Mouse (Mus musculus) frontal cortex, adult (tissue): Measurements from ENCODE around the gene Fbxl18.

Experiments
- ATAC-seq: cut with Nextera tagmentation; 2 replicates; pipeline ENCODE4 v1.9.2; 2017; ENCODE audit warnings: mild to moderate bottlenecking, moderate library complexity, mixed read lengths; ENCODE audit not compliant: low TSS enrichment

Fbxl18 gene

GRCm38 (mm10) chr5:142894918-142895613 is at the start of gene Fbxl18:
Gene Fbxl18 (minus strand): TSS chr5:142895421.
- ATAC-seq, result peak; percentile 82

GRCm38 (mm10) chr5:142940393-142940792 is 45.2 kb upstream of the Fbxl18 start:
- ATAC-seq, result no peak

- ATAC-seq, result peak; percentile 56; the same call in 1 of the 2 replicates
These were observed 42.9 kb upstream of the Fbxl18 start for GRCm38 (mm10) chr5:142937956-142938727.

GRCm38 (mm10) chr5:142936336-142936719 is 41.1 kb upstream of the Fbxl18 start:
- peak; percentile 45; the same call in 1 of the 2 replicates for ATAC-seq

GRCm38 (mm10) chr5:142935642-142936335 is 40.6 kb upstream of the Fbxl18 start:
- ATAC-seq, result peak; percentile 83

GRCm38 (mm10) chr5:142932731-142933130 is 37.5 kb upstream of the Fbxl18 start:
- ATAC-seq, result no peak

- peak; percentile 64 for ATAC-seq
These were observed 37.0 kb upstream of the Fbxl18 start for GRCm38 (mm10) chr5:142932084-142932685.

- ATAC-seq, result no peak
These were observed 36.1 kb upstream of the Fbxl18 start for GRCm38 (mm10) chr5:142931241-142931745.

GRCm38 (mm10) chr5:142929400-142929752 is 34.2 kb upstream of the Fbxl18 start:
- peak; percentile 10; the same call in 1 of the 2 replicates for ATAC-seq

GRCm38 (mm10) chr5:142928749-142929399 is 33.7 kb upstream of the Fbxl18 start:
- peak; percentile 56; the same call in 1 of the 2 replicates for ATAC-seq

GRCm38 (mm10) chr5:142927341-142927930 is 32.2 kb upstream of the Fbxl18 start:
- no peak for ATAC-seq

GRCm38 (mm10) chr5:142926940-142927228 is 31.7 kb upstream of the Fbxl18 start:
- ATAC-seq, result no peak

- no peak for ATAC-seq
These were observed 31.2 kb upstream of the Fbxl18 start for GRCm38 (mm10) chr5:142926204-142926939.

- ATAC-seq, result no peak
These were observed 29.2 kb upstream of the Fbxl18 start for GRCm38 (mm10) chr5:142924336-142924959.

GRCm38 (mm10) chr5:142923781-142924180 is 28.6 kb upstream of the Fbxl18 start:
- ATAC-seq, result no peak

- no peak for ATAC-seq
These were observed 27.0 kb upstream of the Fbxl18 start for GRCm38 (mm10) chr5:142922251-142922650.

GRCm38 (mm10) chr5:142921074-142921459 is 25.8 kb upstream of the Fbxl18 start:
- no peak for ATAC-seq

- no peak for ATAC-seq
These were observed 25.3 kb upstream of the Fbxl18 start for GRCm38 (mm10) chr5:142920311-142921073.

- ATAC-seq, result no peak
These were observed 22.2 kb upstream of the Fbxl18 start for GRCm38 (mm10) chr5:142917402-142917801.
